Mouse (Mus musculus) erythroblast, embryonic 14.5 days (primary cell): ENCODE measurements around the gene Flt1.

ENCODE experiments used
- GATA1 ChIP-seq: IDR thresholded peaks from 2 replicates; pipeline ENCODE4 v1.6.1; 2012; ENCODE audit warnings: low read length, inconsistent platforms, mixed read lengths
- TAL1 ChIP-seq: IDR thresholded peaks from 3 replicates; pipeline ENCODE4 v1.6.1; 2012; ENCODE audit warnings: low read length, inconsistent platforms, mixed read lengths

DNA sequence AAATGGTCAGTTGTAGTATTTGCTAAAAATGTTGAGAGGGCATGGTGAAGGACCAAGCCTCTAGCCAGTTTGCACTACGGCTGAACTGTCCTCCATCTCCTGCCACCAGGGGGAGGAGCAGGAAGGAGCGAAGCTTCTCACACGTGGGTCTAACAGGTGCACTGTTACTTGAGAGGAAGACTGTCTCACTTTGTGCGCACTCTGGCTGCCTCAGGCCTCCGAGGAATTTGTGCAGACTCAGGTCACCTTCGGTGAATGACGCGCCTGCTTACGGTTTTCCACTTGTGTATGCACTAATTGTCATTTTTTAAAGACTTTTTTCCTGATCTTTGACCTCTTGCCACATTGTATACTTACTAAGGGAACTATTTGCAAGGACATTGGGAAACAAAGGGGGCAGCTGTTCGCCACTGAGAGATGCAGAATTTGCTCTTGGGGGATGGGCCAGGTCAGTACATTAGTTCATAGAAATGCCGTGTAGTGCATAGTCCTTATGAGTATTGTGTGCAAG is 180.0 kb downstream of the Flt1 start:
- TF ChIP-seq TAL1 (no peak), GATA1 (no peak)
